Mouse (Mus musculus) megakaryocyte, embryonic 14.5 days (primary cell): ENCODE measurements at regions not wholly inside any gene's neighbourhood (a gene's known extent, or its start where the extent isn't known, plus 50 kb on each side); places are given as distances from the start of the nearest gene placed in this dataset.

Source experiments
- FLI1 ChIP-seq: IDR thresholded peaks from 2 replicates; pipeline ENCODE4 v1.6.1; 2012; ENCODE audit warnings: low read length, inconsistent platforms, mixed read lengths
- GATA1 ChIP-seq: IDR thresholded peaks from 3 replicates; pipeline ENCODE4 v1.6.1; 2012; ENCODE audit warnings: mixed read lengths, low read length, inconsistent platforms, borderline replicate concordance

DNA sequence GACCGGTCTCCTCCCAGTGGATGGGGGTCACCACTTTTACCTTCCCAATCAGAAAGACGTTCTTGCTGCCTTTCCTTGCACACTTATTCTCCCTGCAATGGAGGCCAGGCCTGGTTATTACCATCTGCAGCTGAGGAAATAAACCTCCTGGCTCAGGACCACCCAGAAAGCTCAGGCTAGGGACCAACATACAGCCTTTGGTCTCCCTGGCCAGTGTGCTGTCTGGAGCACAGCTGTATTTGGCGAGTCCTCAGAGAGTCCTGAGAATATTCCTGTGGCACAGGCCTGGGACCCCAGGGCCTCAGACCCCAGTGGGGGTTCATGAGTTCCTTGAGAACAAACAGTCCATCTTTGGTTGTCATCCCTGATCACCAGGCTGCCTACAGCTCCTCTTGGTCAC is 107.4 kb downstream of the Cd83 start:
- no peak for TF ChIP-seq GATA1
- TF ChIP-seq FLI1 = no peak
